Mouse (Mus musculus) heart, embryonic 11.5 days (tissue): ENCODE measurements at regions not wholly inside any gene's neighbourhood (a gene's known extent, or its start where the extent isn't known, plus 50 kb on each side); places are given as distances from the start of the nearest gene placed in this dataset.
"Not testable (repeated sequence)": the region's sequence is repeated elsewhere in the genome, so short reads cannot be mapped to it uniquely, and the experiment has no call there.

Source experiments
- ATAC-seq: fragments of 200-750 bp; cut with Nextera tagmentation; replicated peaks from 2 replicates; pipeline ENCODE4 v1.8.0; 2017; ENCODE audit warnings: moderate library complexity; ENCODE audit not compliant: insufficient number of reproducible peaks, low FRiP score, low TSS enrichment
- H3K27ac ChIP-seq: fragments of 300-500 bp; sonication (generic); 2 replicates; pipeline ENCODE4 v1.5.1; 2014; ENCODE audit warnings: mild to moderate bottlenecking, low read depth, low read length
- H3K27me3 ChIP-seq: fragments of 300-500 bp; sonication (generic); 2 replicates; pipeline ENCODE4 v1.6.1; 2014; ENCODE audit warnings: mild to moderate bottlenecking, low read length, mixed read lengths; ENCODE audit not compliant: control insufficient read depth, insufficient read depth
- H3K36me3 ChIP-seq: fragments of 300-500 bp; sonication (generic); 2 replicates; pipeline ENCODE4 v1.6.1; 2014; ENCODE audit warnings: mild to moderate bottlenecking, low read length, moderate library complexity, mixed read lengths; ENCODE audit not compliant: control insufficient read depth, insufficient read depth
- H3K4me1 ChIP-seq: fragments of 300-500 bp; sonication (generic); 2 replicates; pipeline ENCODE4 v1.6.1; 2014; ENCODE audit warnings: low read length; ENCODE audit not compliant: control insufficient read depth, insufficient read depth
- H3K4me2 ChIP-seq: fragments of 300-500 bp; sonication (generic); 2 replicates; pipeline ENCODE4 v1.6.1; 2014; ENCODE audit warnings: mild to moderate bottlenecking, moderate library complexity
- H3K4me3 ChIP-seq: fragments of 300-500 bp; sonication (generic); 2 replicates; pipeline ENCODE4 v1.5.1; 2014; ENCODE audit warnings: low read depth, low read length
- H3K9ac ChIP-seq: fragments of 300-500 bp; sonication (generic); 2 replicates; pipeline ENCODE4 v1.6.1; 2014; ENCODE audit warnings: mild to moderate bottlenecking, low read depth, low read length, moderate library complexity
- H3K9me3 ChIP-seq: fragments of 300-500 bp; sonication (generic); replicated peaks from 2 replicates; pipeline ENCODE4 v1.6.1; 2016; ENCODE audit warnings: low read length; ENCODE audit not compliant: control insufficient read depth
- WGBS: fragments of 180-500 bp; shearing (Covaris S2); extraction: QIAGEN DNeasy Blood & Tissue Kit; methylation state at CpG from one replicate; pipeline ENCODE4 v1.1.7; 2014; ENCODE audit not compliant: insufficient replicate concordance; 5-methylcytosine and 5-hydroxymethylcytosine counted together

- H3K4me2 ChIP-seq: no peak overlapping the region
- WGBS: 58% methylated on average over 13 of the region's 13 CpGs
- no peaks in the 10 kb centered on the region for H3K9me3 ChIP-seq
- ATAC-seq: no peak
- H3K27ac ChIP-seq: no peak overlapping the region
- H3K27me3 ChIP-seq: no peaks in the 10 kb centered on the region
- H3K4me3 ChIP-seq: no peak overlapping the region
- H3K4me1 ChIP-seq: peaks cover 6% of the 10 kb centered on the region; the same call in 1 of the 2 replicates
- H3K36me3 ChIP-seq: no peaks in the 10 kb centered on the region
- no peak overlapping the region for H3K9ac ChIP-seq
These were observed 52.0 kb upstream of the Ak4 start for GRCm38 (mm10) chr4:101366905-101367679.

- H3K36me3 ChIP-seq: no peaks in the 10 kb centered on the region
- H3K27ac ChIP-seq: no peak overlapping the region
- H3K4me2 ChIP-seq: no peak overlapping the region
- no peaks in the 10 kb centered on the region for H3K27me3 ChIP-seq
- H3K9ac ChIP-seq: no peak overlapping the region
- no peak for ATAC-seq
- no peak overlapping the region for H3K4me3 ChIP-seq
- peaks cover 6% of the 10 kb centered on the region; the same call in 1 of the 2 replicates for H3K4me1 ChIP-seq
- WGBS: 76% methylated on average over 3 of the region's 3 CpGs
- H3K9me3 ChIP-seq: no peaks in the 10 kb centered on the region
These were observed 53.8 kb upstream of the Ak4 start for GRCm38 (mm10) chr4:101365299-101365698.

DNA sequence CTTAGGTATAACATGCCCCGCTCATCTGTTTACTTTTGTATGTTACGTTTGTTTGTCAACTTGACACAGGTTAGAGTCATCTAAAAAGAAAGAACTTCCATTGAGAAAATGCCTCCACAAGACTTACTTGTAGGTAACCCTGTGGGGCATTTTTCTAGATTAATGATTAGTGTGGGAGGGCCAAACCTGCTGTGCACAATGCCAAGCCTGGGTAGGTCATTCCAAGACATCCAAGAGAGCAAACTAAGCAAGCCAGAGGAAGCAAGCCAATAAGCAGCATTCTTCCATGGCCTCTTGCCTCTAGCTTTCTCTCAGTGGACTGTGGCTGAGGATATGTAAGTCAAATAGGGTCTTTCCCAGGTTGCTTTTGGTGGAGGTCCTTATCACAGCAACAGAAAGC lies 54.4 kb upstream of the Ak4 start:
- Histone ChIP-seq H3K4me1 (peaks cover 6% of the 10 kb centered on the region; the same call in 1 of the 2 replicates), H3K4me3 (no peak overlapping the region), H3K36me3 (no peaks in the 10 kb centered on the region), H3K9me3 (no peaks in the 10 kb centered on the region), H3K27me3 (no peaks in the 10 kb centered on the region), H3K9ac (no peak overlapping the region), H3K4me2 (no peak overlapping the region), H3K27ac (no peak overlapping the region)
- WGBS: 87% methylated on average over 2 of the region's 2 CpGs
- ATAC-seq: no peak

GRCm38 (mm10) chr4:101363231-101363630 lies 55.8 kb upstream of the Ak4 start:
- H3K36me3 ChIP-seq, H3K27me3 ChIP-seq, H3K27ac ChIP-seq, H3K4me2 ChIP-seq, H3K4me1 ChIP-seq, ATAC-seq, H3K9me3 ChIP-seq, H3K9ac ChIP-seq, H3K4me3 ChIP-seq: not testable (repeated sequence)
- 80% methylated on average over 1 of the region's 1 CpGs for WGBS

- Histone ChIP-seq H3K4me3 (no peak overlapping the region), H3K27me3 (no peaks in the 10 kb centered on the region), H3K9ac (no peak overlapping the region), H3K4me1 (peaks cover 3% of the 10 kb centered on the region; the same call in 1 of the 2 replicates), H3K27ac (no peak overlapping the region), H3K9me3 (no peaks in the 10 kb centered on the region), H3K4me2 (no peak overlapping the region), H3K36me3 (no peaks in the 10 kb centered on the region)
- 87% methylated on average over 1 of the region's 1 CpGs for WGBS
- no peak for ATAC-seq
These were observed 57.3 kb upstream of the Ak4 start for GRCm38 (mm10) chr4:101361779-101362178.

GRCm38 (mm10) chr4:101360296-101360695 lies 58.8 kb upstream of the Ak4 start:
- no peak for ATAC-seq
- peaks cover 2% of the 10 kb centered on the region; the same call in 1 of the 2 replicates for H3K4me1 ChIP-seq
- H3K4me3 ChIP-seq: no peak overlapping the region
- 81% methylated on average over 7 of the region's 7 CpGs for WGBS
- no peaks in the 10 kb centered on the region for H3K36me3 ChIP-seq
- H3K4me2 ChIP-seq: no peak overlapping the region
- no peaks in the 10 kb centered on the region for H3K27me3 ChIP-seq
- no peaks in the 10 kb centered on the region for H3K9me3 ChIP-seq
- H3K9ac ChIP-seq: no peak overlapping the region
- no peak overlapping the region for H3K27ac ChIP-seq

- Histone ChIP-seq H3K4me3 (no peak overlapping the region), H3K4me2 (no peak overlapping the region), H3K27ac (no peak overlapping the region), H3K27me3 (no peaks in the 10 kb centered on the region), H3K9ac (no peak overlapping the region), H3K4me1 (peaks cover 6% of the 10 kb centered on the region; the same call in 1 of the 2 replicates), H3K36me3 (no peaks in the 10 kb centered on the region), H3K9me3 (no peaks in the 10 kb centered on the region)
- ATAC-seq: no peak
- 78% methylated on average over 5 of the region's 5 CpGs for WGBS
These were observed 60.0 kb upstream of the Ak4 start for GRCm38 (mm10) chr4:101359119-101359518.

DNA sequence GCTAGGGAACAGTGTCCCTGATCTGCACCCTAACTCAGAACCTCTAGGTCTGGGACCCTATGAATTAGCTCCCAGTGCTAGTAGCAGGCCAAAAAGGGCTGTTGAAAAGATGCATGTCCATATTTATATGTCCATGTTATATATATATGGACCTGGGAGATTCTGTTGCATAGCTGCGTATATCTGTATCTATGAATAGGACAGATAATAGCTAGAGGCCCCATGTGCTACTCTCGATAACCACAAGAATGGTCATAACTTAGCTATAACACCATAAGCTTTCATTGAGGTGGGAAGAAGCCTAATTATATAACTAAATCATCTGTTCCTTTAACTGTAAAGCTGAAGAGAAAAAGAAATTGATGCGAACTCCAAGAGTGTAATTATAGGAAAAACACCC lies 60.6 kb upstream of the Ak4 start:
- Histone ChIP-seq H3K4me2 (no peak overlapping the region), H3K4me1 (peaks cover 8% of the 10 kb centered on the region; the same call in 1 of the 2 replicates), H3K27me3 (no peaks in the 10 kb centered on the region), H3K9me3 (no peaks in the 10 kb centered on the region), H3K9ac (no peak overlapping the region), H3K27ac (no peak overlapping the region), H3K36me3 (no peaks in the 10 kb centered on the region), H3K4me3 (no peak overlapping the region)
- ATAC-seq: no peak
- 84% methylated on average over 3 of the region's 3 CpGs for WGBS

DNA sequence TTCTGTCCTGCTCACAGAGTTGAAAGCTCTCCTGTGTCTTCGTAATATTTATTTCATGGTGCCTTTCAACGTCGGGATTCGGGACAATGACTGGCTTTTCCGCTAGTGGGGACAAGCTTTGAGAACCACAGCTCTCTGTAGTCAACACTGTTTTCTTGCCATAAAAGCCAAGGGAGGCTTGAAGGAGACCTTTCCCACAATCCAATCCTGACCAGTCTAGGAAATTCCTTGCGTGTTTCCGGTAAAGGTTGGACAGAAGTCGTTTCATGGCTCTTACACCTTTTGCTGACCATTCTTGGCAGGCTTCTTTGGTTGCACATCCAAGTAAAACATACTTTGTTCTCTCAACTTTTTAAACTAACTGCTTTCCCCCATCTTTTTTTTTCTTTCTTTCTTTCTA lies 61.2 kb upstream of the Ak4 start:
- Histone ChIP-seq H3K4me2 (peak overlapping the region; percentile 94), H3K9ac (no peak overlapping the region), H3K9me3 (no peaks in the 10 kb centered on the region), H3K4me3 (peak overlapping the region; percentile 84; the same call in 1 of the 2 replicates), H3K27me3 (no peaks in the 10 kb centered on the region), H3K36me3 (no peaks in the 10 kb centered on the region), H3K4me1 (peaks cover 8% of the 10 kb centered on the region; the same call in 1 of the 2 replicates), H3K27ac (no peak overlapping the region)
- no peak for ATAC-seq
- WGBS: 79% methylated on average over 8 of the region's 8 CpGs
